Mouse (Mus musculus) heart, embryonic 16.5 days (tissue): Measurements from ENCODE around the gene Adamtsl2. TPM values are rescaled to one million over a fixed set of nuclear protein-coding genes. Genes with fewer than 3 reads are reported as not detected.
A peak's percentile ranks its signal among the peaks of the same experiment; 100 is the strongest.

Experiments used
- ATAC-seq: fragments of 200-750 bp; cut with Nextera tagmentation; replicated peaks from 2 replicates; pipeline ENCODE4 v1.8.0; 2017; ENCODE audit warnings: moderate number of reproducible peaks; ENCODE audit not compliant: insufficient read depth, low FRiP score; ENCODE audit errors: extremely low read depth
- H3K27ac ChIP-seq: fragments of 300-500 bp; sonication (generic); 2 replicates; pipeline ENCODE4 v1.5.1; 2014; ENCODE audit warnings: mild to moderate bottlenecking, low read length, control low read depth, moderate library complexity
- H3K27me3 ChIP-seq: fragments of 300-500 bp; sonication (generic); 2 replicates; pipeline ENCODE4 v1.6.1; 2014; ENCODE audit warnings: low read length, mixed read lengths; ENCODE audit not compliant: control insufficient read depth, insufficient read depth
- H3K36me3 ChIP-seq: fragments of 300-500 bp; sonication (generic); 2 replicates; pipeline ENCODE4 v1.6.1; 2014; ENCODE audit not compliant: control insufficient read depth, insufficient read depth
- H3K4me1 ChIP-seq: fragments of 300-500 bp; sonication (generic); 2 replicates; pipeline ENCODE4 v1.6.1; 2014; ENCODE audit warnings: low read length, mixed read lengths; ENCODE audit not compliant: control insufficient read depth, insufficient read depth
- H3K4me2 ChIP-seq: fragments of 300-500 bp; sonication (generic); 2 replicates; pipeline ENCODE4 v1.6.1; 2014; ENCODE audit warnings: low read depth, mild to moderate bottlenecking, control low read depth, low read length
- H3K4me3 ChIP-seq: fragments of 300-500 bp; sonication (generic); 2 replicates; pipeline ENCODE4 v1.5.1; 2014; ENCODE audit warnings: mild to moderate bottlenecking, control low read depth, low read length
- H3K9ac ChIP-seq: fragments of 300-500 bp; sonication (generic); 2 replicates; pipeline ENCODE4 v1.6.1; 2014; ENCODE audit warnings: low read length, control low read depth
- H3K9me3 ChIP-seq: fragments of 300-500 bp; sonication (generic); replicated peaks from 2 replicates; pipeline ENCODE4 v1.6.1; 2016; ENCODE audit warnings: low read length; ENCODE audit not compliant: control insufficient read depth
- WGBS: fragments of 180-500 bp; shearing (Covaris S2); extraction: QIAGEN DNeasy Blood & Tissue Kit; methylation state at CpG from one replicate; pipeline ENCODE4 v1.1.7; 2014; 5-methylcytosine and 5-hydroxymethylcytosine counted together
- polyA plus RNA-seq: library from polyadenylated mRNA; unstranded; fragments of >200 nt; fragmentation: Nextera tagmentation; extraction: Ambion mirVana; gene quantifications from 2 replicates; pipeline ENCODE4 v1.2.1, GENCODE M21; 2015

Gene Adamtsl2
- polyA plus RNA-seq, 1 experiment from 2014 or later, result 12.4 TPM

GRCm38 (mm10) chr2:27083761-27084475 lies 4.7 kb downstream of the Adamtsl2 start:
- WGBS, result 59% methylated on average over 12 of the region's 12 CpGs
- no peak overlapping the region for H3K27ac ChIP-seq
- ATAC-seq, result no peak

DNA sequence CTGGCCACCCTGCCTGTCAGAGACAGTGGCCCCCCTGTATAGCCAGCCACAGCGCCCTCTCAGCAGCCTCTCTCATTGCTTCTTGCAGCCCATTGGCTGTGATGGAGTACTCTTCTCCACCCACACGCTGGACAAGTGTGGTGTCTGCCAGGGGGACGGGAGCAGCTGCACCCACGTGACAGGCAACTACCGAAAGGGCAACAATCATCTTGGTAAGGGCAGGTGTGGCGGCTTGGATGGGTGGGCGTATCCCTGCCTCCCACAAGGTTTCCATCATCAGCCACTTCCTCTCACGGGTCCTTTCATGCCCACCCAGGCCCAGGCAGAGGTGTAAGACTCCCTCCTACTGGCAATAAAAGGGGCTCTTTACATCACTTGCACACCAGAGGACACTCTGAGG lies 5.8 kb downstream of the Adamtsl2 start:
- peaks cover 5% of the 10 kb centered on the region; the same call in 1 of the 2 replicates for H3K27me3 ChIP-seq
- no peak overlapping the region for H3K4me3 ChIP-seq
- H3K9me3 ChIP-seq, result no peaks in the 10 kb centered on the region
- no peak for ATAC-seq
- H3K27ac ChIP-seq, result no peak overlapping the region
- H3K4me2 ChIP-seq, result no peak overlapping the region
- H3K9ac ChIP-seq, result no peak overlapping the region
- H3K4me1 ChIP-seq, result peaks cover 56% of the 10 kb centered on the region
- H3K36me3 ChIP-seq, result no peaks in the 10 kb centered on the region
- 50% methylated on average over 8 of the region's 8 CpGs for WGBS

More at GRCm38 (mm10) chr2:27083761-27084475, 4.7 kb downstream of the Adamtsl2 start:
- Histone ChIP-seq H3K4me3 (no peak overlapping the region), H3K9me3 (no peaks in the 10 kb centered on the region), H3K4me2 (no peak overlapping the region), H3K4me1 (peaks cover 65% of the 10 kb centered on the region), H3K27me3 (peaks cover 5% of the 10 kb centered on the region; the same call in 1 of the 2 replicates), H3K36me3 (no peaks in the 10 kb centered on the region), H3K9ac (no peak overlapping the region)

DNA sequence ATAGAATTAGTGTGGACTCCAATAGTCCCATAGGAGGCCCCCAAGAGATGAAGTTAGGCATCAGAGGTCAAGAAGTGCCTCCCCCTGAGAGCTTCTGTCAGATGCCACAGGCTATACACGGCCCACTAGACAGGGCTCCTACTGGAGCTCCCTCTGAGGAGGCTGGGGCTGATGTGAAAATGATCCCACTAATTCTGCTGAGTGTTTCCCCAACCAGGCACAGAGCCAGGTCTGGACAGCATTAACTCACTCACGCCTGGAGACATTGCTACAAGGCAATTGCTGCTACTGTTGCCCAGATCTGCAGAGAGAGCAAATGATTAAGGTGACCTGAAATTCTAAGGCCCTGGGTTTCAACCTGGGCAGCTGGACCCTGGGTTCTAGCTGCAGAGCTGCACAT lies 6.6 kb downstream of the Adamtsl2 start:
- no peak overlapping the region for H3K4me2 ChIP-seq
- WGBS, result 19% methylated on average over 2 of the region's 2 CpGs
- H3K27ac ChIP-seq, result peak overlapping the region; percentile 36; the same call in 1 of the 2 replicates
- no peaks in the 10 kb centered on the region for H3K36me3 ChIP-seq
- 0 out of 2 replicates have a peak, but pooled peaks have one; percentile 7 for ATAC-seq
- H3K4me1 ChIP-seq, result peaks cover 51% of the 10 kb centered on the region
- no peak overlapping the region for H3K4me3 ChIP-seq
- H3K9me3 ChIP-seq, result no peaks in the 10 kb centered on the region
- peaks cover 5% of the 10 kb centered on the region; the same call in 1 of the 2 replicates for H3K27me3 ChIP-seq
- no peak overlapping the region for H3K9ac ChIP-seq

- 77% methylated on average over 4 of the region's 4 CpGs for WGBS
- peaks cover 51% of the 10 kb centered on the region for H3K4me1 ChIP-seq
- ATAC-seq, result no peak
These were observed 7.4 kb downstream of the Adamtsl2 start for GRCm38 (mm10) chr2:27086483-27087010.

GRCm38 (mm10) chr2:27087581-27087980 lies 8.4 kb downstream of the Adamtsl2 start:
- Histone ChIP-seq H3K27me3 (peaks cover 2% of the 10 kb centered on the region; the same call in 1 of the 2 replicates), H3K27ac (peak overlapping the region; percentile 66; the same call in 1 of the 2 replicates), H3K4me2 (no peak overlapping the region), H3K36me3 (no peaks in the 10 kb centered on the region), H3K9ac (no peak overlapping the region), H3K4me3 (no peak overlapping the region), H3K4me1 (peaks cover 51% of the 10 kb centered on the region), H3K9me3 (no peaks in the 10 kb centered on the region)
- WGBS, result 72% methylated on average over 5 of the region's 5 CpGs
- ATAC-seq, result no peak

More at GRCm38 (mm10) chr2:27086483-27087010, 7.4 kb downstream of the Adamtsl2 start:
- Histone ChIP-seq H3K9ac (no peak overlapping the region), H3K27me3 (peaks cover 5% of the 10 kb centered on the region; the same call in 1 of the 2 replicates), H3K27ac (no peak overlapping the region), H3K4me2 (no peak overlapping the region), H3K9me3 (no peaks in the 10 kb centered on the region), H3K36me3 (no peaks in the 10 kb centered on the region), H3K4me3 (no peak overlapping the region)

- H3K4me3 ChIP-seq, result no peak overlapping the region
- no peaks in the 10 kb centered on the region for H3K36me3 ChIP-seq
- 47% methylated on average over 18 of the region's 18 CpGs for WGBS
- H3K27me3 ChIP-seq, result no peaks in the 10 kb centered on the region
- H3K9me3 ChIP-seq, result no peaks in the 10 kb centered on the region
- no peak overlapping the region for H3K9ac ChIP-seq
- ATAC-seq, result peak; percentile 63
- H3K4me1 ChIP-seq, result peaks cover 51% of the 10 kb centered on the region
- no peak overlapping the region for H3K4me2 ChIP-seq
- H3K27ac ChIP-seq, result peak overlapping the region; percentile 66
These were observed 9.0 kb downstream of the Adamtsl2 start for GRCm38 (mm10) chr2:27088071-27088644.

DNA sequence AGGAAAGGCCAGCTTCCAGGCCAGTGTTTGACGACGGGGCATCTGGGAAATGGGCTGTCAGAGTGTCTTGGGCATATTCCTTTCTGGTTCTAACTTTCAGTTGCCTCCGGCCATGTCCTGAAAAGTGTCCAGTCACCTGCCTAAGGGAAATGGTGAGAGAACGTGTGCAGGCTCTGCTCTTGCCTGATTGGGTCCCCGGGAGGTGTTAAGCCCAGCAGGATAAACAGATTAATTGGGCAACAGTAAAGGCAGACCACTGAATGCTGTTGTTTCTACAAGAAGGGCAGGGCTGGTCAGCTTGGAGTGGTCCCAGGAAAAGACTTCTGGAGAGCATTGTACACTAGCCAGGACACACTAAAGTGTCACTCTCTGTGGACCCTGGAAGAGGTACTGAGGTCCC lies 9.5 kb downstream of the Adamtsl2 start:
- no peaks in the 10 kb centered on the region for H3K36me3 ChIP-seq
- no peak for ATAC-seq
- H3K4me2 ChIP-seq, result no peak overlapping the region
- no peaks in the 10 kb centered on the region for H3K27me3 ChIP-seq
- H3K4me3 ChIP-seq, result no peak overlapping the region
- peak overlapping the region; percentile 66 for H3K27ac ChIP-seq
- no peaks in the 10 kb centered on the region for H3K9me3 ChIP-seq
- H3K4me1 ChIP-seq, result peaks cover 48% of the 10 kb centered on the region
- WGBS, result 65% methylated on average over 5 of the region's 5 CpGs
- no peak overlapping the region for H3K9ac ChIP-seq

- H3K4me2 ChIP-seq, result no peak overlapping the region
- peaks cover 43% of the 10 kb centered on the region for H3K4me1 ChIP-seq
- no peak overlapping the region for H3K9ac ChIP-seq
- H3K27me3 ChIP-seq, result no peaks in the 10 kb centered on the region
- no peaks in the 10 kb centered on the region for H3K9me3 ChIP-seq
- H3K36me3 ChIP-seq, result no peaks in the 10 kb centered on the region
- 72% methylated on average over 1 of the region's 1 CpGs for whole genome bisulfite sequencing
- no peak overlapping the region for H3K27ac ChIP-seq
- H3K4me3 ChIP-seq, result no peak overlapping the region
- no peak for ATAC-seq
These were observed 10.1 kb downstream of the Adamtsl2 start for GRCm38 (mm10) chr2:27089238-27089637.

DNA sequence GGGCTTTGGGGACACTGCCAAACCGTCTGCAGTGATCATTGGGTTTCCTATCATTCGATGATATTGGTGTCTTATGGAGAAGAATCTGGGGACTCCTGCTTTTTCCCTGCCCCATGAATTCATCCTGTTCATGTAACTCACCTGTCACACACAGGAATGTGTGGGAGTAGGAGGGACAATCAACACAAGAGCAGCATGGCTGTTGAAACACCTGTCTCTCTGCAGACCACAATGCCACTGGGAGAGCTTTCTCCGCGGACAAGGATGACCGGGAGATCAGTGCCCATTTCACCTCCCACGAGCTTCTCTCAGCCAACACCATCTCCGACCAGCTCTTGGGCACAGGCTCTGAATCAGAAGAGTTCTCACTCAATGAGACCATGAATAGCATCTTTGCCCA lies 16.0 kb downstream of the Adamtsl2 start:
- H3K27ac ChIP-seq, result no peak overlapping the region
- 93% methylated on average over 7 of the region's 7 CpGs for WGBS
- no peak overlapping the region for H3K9ac ChIP-seq

More for the DNA sequence above, 16.0 kb downstream of the Adamtsl2 start:
- no peaks in the 10 kb centered on the region for H3K9me3 ChIP-seq
- ATAC-seq, result no peak
- no peak overlapping the region for H3K4me2 ChIP-seq
- H3K36me3 ChIP-seq, result no peaks in the 10 kb centered on the region
- peaks cover 32% of the 10 kb centered on the region for H3K4me1 ChIP-seq
- no peak overlapping the region for H3K4me3 ChIP-seq
- no peaks in the 10 kb centered on the region for H3K27me3 ChIP-seq
